Mouse (Mus musculus): ENCODE results near the gene E4f1. TPM values are rescaled to one million over a fixed set of nuclear protein-coding genes. Genes with fewer than 3 reads are reported as not detected.

The E4f1 gene
- total RNA-seq, 2 experiments from 2014 or later: 14.2 to 27.5 TPM

- ATAC-seq (ENCODE audit: poor library complexity, severe bottlenecking): no peak
Measured at GRCm38 (mm10) chr17:24424489-24424888, 45.6 kb downstream of the E4f1 start.

- ATAC-seq (ENCODE audit: poor library complexity, severe bottlenecking): no peak
Measured at GRCm38 (mm10) chr17:24423114-24423513, 47.0 kb downstream of the E4f1 start.

GRCm38 (mm10) chr17:24416051-24416652 lies 54.0 kb downstream of the E4f1 start:
- ATAC-seq (ENCODE audit: poor library complexity, severe bottlenecking): no peak

- no peak for ATAC-seq (ENCODE audit: poor library complexity, severe bottlenecking)
Measured at GRCm38 (mm10) chr17:24415011-24415410, 55.1 kb downstream of the E4f1 start.

GRCm38 (mm10) chr17:24414230-24414976 lies 55.7 kb downstream of the E4f1 start, which contains the start of gene Rnps1:
Gene Rnps1, plus strand, starts transcription at chr17:24414565.
- ATAC-seq (ENCODE audit: poor library complexity, severe bottlenecking): peak; percentile 87

- ATAC-seq (ENCODE audit: poor library complexity, severe bottlenecking): peak; percentile 45
Measured at GRCm38 (mm10) chr17:24413557-24414211, 56.4 kb downstream of the E4f1 start.

- no peak for ATAC-seq (ENCODE audit: poor library complexity, severe bottlenecking)
Measured at GRCm38 (mm10) chr17:24407116-24407803, 62.9 kb downstream of the E4f1 start.

- ATAC-seq (ENCODE audit: poor library complexity, severe bottlenecking): no peak
Measured at GRCm38 (mm10) chr17:24402371-24402770, 67.7 kb downstream of the E4f1 start.

- ATAC-seq (ENCODE audit: poor library complexity, severe bottlenecking): no peak
Measured at GRCm38 (mm10) chr17:24394456-24394855, 75.7 kb downstream of the E4f1 start.

Other genes starting within 250 kb of the E4f1 start
- gene Tedc2, start 249.5 kb downstream of the E4f1 start, total RNA-seq (2015): 6.6 and 7.8 TPM in 2 replicates
- gene Tedc2, start 249.5 kb downstream of the E4f1 start, total RNA-seq (2017): 12.3 and 13.5 TPM in 2 replicates
- gene Ccnf, start 218.8 kb downstream of the E4f1 start, total RNA-seq (2015): 34.1 and 35.1 TPM in 2 replicates
- 40.4 and 49.4 TPM in 2 replicates for gene Ccnf, start 218.8 kb downstream of the E4f1 start, total RNA-seq (2017)
- 0.41 and 0.58 TPM in 2 replicates for gene Abca17, start 119.2 kb downstream of the E4f1 start, total RNA-seq (2015)
- gene Abca17, start 119.2 kb downstream of the E4f1 start, total RNA-seq (2017): 0.28 and 0.88 TPM in 2 replicates
- 40.2 and 43.6 TPM in 2 replicates for gene Abca3, start 118.4 kb downstream of the E4f1 start, total RNA-seq (2015)
- 32.2 and 33.5 TPM in 2 replicates for gene Abca3, start 118.4 kb downstream of the E4f1 start, total RNA-seq (2017)
- 93.0 and 102 TPM in 2 replicates for gene Rnps1, start 55.7 kb downstream of the E4f1 start, total RNA-seq (2015)
- 115 and 125 TPM in 2 replicates for gene Rnps1, start 55.7 kb downstream of the E4f1 start, total RNA-seq (2017)
- 26.0 and 30.6 TPM in 2 replicates for gene Eci1, start 43.7 kb downstream of the E4f1 start, total RNA-seq (2015)
- gene Eci1, start 43.7 kb downstream of the E4f1 start, total RNA-seq (2017): 10.2 and 19.1 TPM in 2 replicates
- gene Dnase1l2, start 27.2 kb downstream of the E4f1 start, total RNA-seq (2015): 2.6 and 4.7 TPM in 2 replicates
- 1.4 and 1.7 TPM in 2 replicates for gene Dnase1l2, start 27.2 kb downstream of the E4f1 start, total RNA-seq (2017)
- 20.7 and 25.5 TPM in 2 replicates for gene Pgp, start 79 bp upstream of the E4f1 start, total RNA-seq (2015)
- 14.5 and 14.6 TPM in 2 replicates for gene Pgp, start 79 bp upstream of the E4f1 start, total RNA-seq (2017)
- gene Bricd5, start 3.6 kb upstream of the E4f1 start, total RNA-seq (2015): 0.75 TPM in 1 of 2 replicates, not detected in the other
- 0.26 TPM in 1 of 2 replicates, not detected in the other for gene Bricd5, start 3.6 kb upstream of the E4f1 start, total RNA-seq (2017)
- 12.5 and 14.6 TPM in 2 replicates for gene Mlst8, start 8.8 kb upstream of the E4f1 start, total RNA-seq (2015)
- 42.3 and 43.2 TPM in 2 replicates for gene Mlst8, start 8.8 kb upstream of the E4f1 start, total RNA-seq (2017)
- gene Caskin1, start 18.3 kb upstream of the E4f1 start, total RNA-seq (2015): not detected in 2 replicates
- gene Caskin1, start 18.3 kb upstream of the E4f1 start, total RNA-seq (2017): not detected in 2 replicates
- gene Traf7, start 57.6 kb upstream of the E4f1 start, total RNA-seq (2015): 46.4 and 48.1 TPM in 2 replicates
- gene Traf7, start 57.6 kb upstream of the E4f1 start, total RNA-seq (2017): 81.3 and 82.8 TPM in 2 replicates
- 0.42 and 0.57 TPM in 2 replicates for gene Rab26, start 63.9 kb upstream of the E4f1 start, total RNA-seq (2015)
- 0.95 and 1.1 TPM in 2 replicates for gene Rab26, start 63.9 kb upstream of the E4f1 start, total RNA-seq (2017)
- gene Pkd1, start 79.5 kb upstream of the E4f1 start, total RNA-seq (2015): 7.8 and 10.8 TPM in 2 replicates
- gene Pkd1, start 79.5 kb upstream of the E4f1 start, total RNA-seq (2017): 13.1 and 19.9 TPM in 2 replicates
- 60.9 and 78.2 TPM in 2 replicates for gene Tsc2, start 162.3 kb upstream of the E4f1 start, total RNA-seq (2015)
- 25.5 and 32.4 TPM in 2 replicates for gene Tsc2, start 162.3 kb upstream of the E4f1 start, total RNA-seq (2017)
- gene Nthl1, start 162.4 kb upstream of the E4f1 start, total RNA-seq (2015): 0.50 and 2.1 TPM in 2 replicates
- 3.4 and 4.7 TPM in 2 replicates for gene Nthl1, start 162.4 kb upstream of the E4f1 start, total RNA-seq (2017)
- gene Slc9a3r2, start 180.0 kb upstream of the E4f1 start, total RNA-seq (2015): 0.30 and 1.4 TPM in 2 replicates
- gene Slc9a3r2, start 180.0 kb upstream of the E4f1 start, total RNA-seq (2017): 1.1 and 1.5 TPM in 2 replicates
- gene Npw, start 188.1 kb upstream of the E4f1 start, total RNA-seq (2015): not detected in 2 replicates
- not detected in 2 replicates for gene Npw, start 188.1 kb upstream of the E4f1 start, total RNA-seq (2017)
- gene Zfp598, start 199.4 kb upstream of the E4f1 start, total RNA-seq (2015): 18.1 and 19.2 TPM in 2 replicates
- gene Zfp598, start 199.4 kb upstream of the E4f1 start, total RNA-seq (2017): 12.7 and 17.8 TPM in 2 replicates
- gene Syngr3, start 219.6 kb upstream of the E4f1 start, total RNA-seq (2015): not detected in 2 replicates
- gene Syngr3, start 219.6 kb upstream of the E4f1 start, total RNA-seq (2017): not detected in 2 replicates
- 18.1 and 21.8 TPM in 2 replicates for gene Gfer, start 225.8 kb upstream of the E4f1 start, total RNA-seq (2015)
- gene Gfer, start 225.8 kb upstream of the E4f1 start, total RNA-seq (2017): 31.6 and 36.2 TPM in 2 replicates
- gene Noxo1, start 225.9 kb upstream of the E4f1 start, total RNA-seq (2015): 1.5 and 1.7 TPM in 2 replicates
- 0.62 and 1.9 TPM in 2 replicates for gene Noxo1, start 225.9 kb upstream of the E4f1 start, total RNA-seq (2017)
- gene Tbl3, start 237.3 kb upstream of the E4f1 start, total RNA-seq (2015): 9.1 and 10.3 TPM in 2 replicates
- gene Tbl3, start 237.3 kb upstream of the E4f1 start, total RNA-seq (2017): 15.6 and 21.3 TPM in 2 replicates
- gene Rnf151, start 247.8 kb upstream of the E4f1 start, total RNA-seq (2015): not detected in 2 replicates
- not detected in 2 replicates for gene Rnf151, start 247.8 kb upstream of the E4f1 start, total RNA-seq (2017)
- gene Rps2, start 247.8 kb upstream of the E4f1 start, total RNA-seq (2015): 2,172 and 2,303 TPM in 2 replicates
- gene Rps2, start 247.8 kb upstream of the E4f1 start, total RNA-seq (2017): 591 and 664 TPM in 2 replicates